Mouse (Mus musculus) lung, postnatal 0 days (tissue): ENCODE measurements around the gene Epb41l5. TPM values are rescaled to one million over a fixed set of nuclear protein-coding genes. Genes with fewer than 3 reads are reported as not detected.
A peak's percentile ranks its signal among the peaks of the same experiment; 100 is the strongest.

ENCODE experiments used
- ATAC-seq: fragments of 200-750 bp; cut with Nextera tagmentation; 2 replicates; pipeline ENCODE4 v1.8.0; 2017; ENCODE audit warnings: moderate library complexity
- DNase-seq: peaks from one replicate; pipeline ENCODE4 v3.0.0-alpha.2; 2016; ENCODE audit warnings: low spot score
- H3K27ac ChIP-seq: fragments of 300-500 bp; sonication (generic); 2 replicates; pipeline ENCODE4 v1.5.1; 2014; ENCODE audit warnings: antibody characterized with exemption, mild to moderate bottlenecking, low read length, mixed read lengths
- H3K27me3 ChIP-seq: fragments of 300-500 bp; sonication (generic); replicated peaks from 2 replicates; pipeline ENCODE4 v1.6.1; 2014; ENCODE audit warnings: low read length, mixed read lengths; ENCODE audit not compliant: insufficient read depth
- H3K36me3 ChIP-seq: fragments of 300-500 bp; sonication (generic); 2 replicates; pipeline ENCODE4 v1.6.1; 2014; ENCODE audit warnings: low read length, mixed read lengths; ENCODE audit not compliant: insufficient read depth
- H3K4me1 ChIP-seq: fragments of 300-500 bp; sonication (generic); 2 replicates; pipeline ENCODE4 v1.6.1; 2014; ENCODE audit warnings: antibody characterized with exemption, low read depth, low read length, mixed read lengths; ENCODE audit not compliant: insufficient read depth
- H3K4me2 ChIP-seq: fragments of 300-500 bp; sonication (generic); replicated peaks from 2 replicates; pipeline ENCODE4 v1.6.1; 2014; ENCODE audit warnings: low read depth, mild to moderate bottlenecking, low read length, moderate library complexity, mixed read lengths
- H3K4me3 ChIP-seq: fragments of 300-500 bp; sonication (generic); 2 replicates; pipeline ENCODE4 v1.5.1; 2014; ENCODE audit warnings: low read depth, low read length
- H3K9ac ChIP-seq: fragments of 300-500 bp; sonication (generic); replicated peaks from 2 replicates; pipeline ENCODE4 v1.6.1; 2014; ENCODE audit warnings: low read depth, mild to moderate bottlenecking
- H3K9me3 ChIP-seq: fragments of 300-500 bp; sonication (generic); 2 replicates; pipeline ENCODE4 v1.6.1; 2016; ENCODE audit warnings: low read length, mixed read lengths
- CTCF ChIP-seq: IDR thresholded peaks from 2 replicates; pipeline ENCODE4 v1.5.1; 2016; ENCODE audit warnings: antibody characterized with exemption, mild to moderate bottlenecking
- EP300 ChIP-seq: IDR thresholded peaks from 2 replicates; pipeline ENCODE4 v1.6.1; 2016; ENCODE audit warnings: antibody characterized with exemption, mild to moderate bottlenecking, control low read depth
- WGBS: fragments of 180-500 bp; shearing (Covaris S2); extraction: QIAGEN DNeasy Blood & Tissue Kit; methylation state at CpG from one replicate; pipeline ENCODE4 v1.1.7; 2014; 5-methylcytosine and 5-hydroxymethylcytosine counted together
- polyA plus RNA-seq: library from polyadenylated mRNA; unstranded; fragments of >200 nt; fragmentation: Nextera tagmentation; extraction: Ambion mirVana; gene quantifications from 2 replicates; pipeline ENCODE4 v1.2.1, GENCODE M21; 2015

Epb41l5 gene
- polyA plus RNA-seq, 1 experiment from 2014 or later: 54.7 TPM

DNA sequence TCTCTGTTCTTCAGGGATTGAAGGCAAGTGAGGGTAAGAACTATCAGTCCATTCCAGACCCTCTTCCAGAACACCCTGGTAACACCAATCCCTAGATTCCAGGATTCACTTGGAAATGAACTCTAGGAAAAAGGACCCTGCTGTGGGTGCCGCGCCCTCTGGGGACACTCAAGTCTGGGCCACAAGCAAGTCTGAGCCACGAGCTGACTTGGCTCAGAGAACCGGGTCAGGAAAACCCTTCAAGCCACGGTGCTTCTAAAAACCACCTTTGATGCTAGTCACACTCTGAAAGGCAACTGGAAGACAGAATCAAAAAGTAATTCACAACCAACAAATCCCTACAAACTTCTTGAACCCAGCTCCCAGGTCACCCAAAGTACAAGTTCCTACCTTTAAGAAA, 145.0 kb downstream of the Epb41l5 start:
- Histone ChIP-seq H3K9ac (peak overlapping the region; percentile 75), H3K27me3 (no peaks in the 10 kb centered on the region), H3K9me3 (no peaks in the 10 kb centered on the region), H3K4me2 (peak overlapping the region; percentile 70), H3K27ac (peak overlapping the region; percentile 95), H3K4me3 (peak overlapping the region; percentile 91), H3K36me3 (no peaks in the 10 kb centered on the region), H3K4me1 (peaks cover 21% of the 10 kb centered on the region)
- WGBS: 8% methylated on average over 5 of the region's 5 CpGs
- ATAC-seq (no peak), DNase-seq (no peak)
- TF ChIP-seq EP300 (no peak), CTCF (peak; percentile 24; the same call in 1 of the 2 replicates)

DNA sequence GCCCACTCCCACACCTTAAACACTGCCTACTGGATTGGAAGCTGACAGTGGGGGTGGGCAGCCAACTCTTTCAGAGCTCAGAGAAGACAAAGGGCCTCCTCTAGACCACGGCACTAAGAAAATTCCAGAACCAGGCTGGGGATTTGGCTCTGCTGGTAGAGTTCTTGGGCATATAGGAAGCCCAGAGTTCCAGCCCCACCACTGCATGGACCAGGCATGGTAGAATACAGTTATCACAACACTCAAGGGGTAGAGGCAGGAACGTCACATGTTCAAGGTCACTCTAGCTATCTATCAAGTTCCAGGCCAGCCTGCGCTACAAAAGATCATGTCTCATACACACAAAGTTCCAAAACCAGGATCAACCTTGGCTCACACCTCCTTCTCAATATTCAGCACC, 145.6 kb downstream of the Epb41l5 start:
- Histone ChIP-seq H3K9ac (peak overlapping the region; percentile 75; the same call in 1 of the 2 replicates), H3K4me3 (peak overlapping the region; percentile 91), H3K4me1 (peaks cover 23% of the 10 kb centered on the region), H3K27ac (peak overlapping the region; percentile 95), H3K9me3 (no peaks in the 10 kb centered on the region), H3K36me3 (no peaks in the 10 kb centered on the region), H3K27me3 (no peaks in the 10 kb centered on the region), H3K4me2 (peak overlapping the region; percentile 70)
- ATAC-seq: no peak
- TF ChIP-seq CTCF (no peak), EP300 (no peak)
- DNase-seq: no peak
- WGBS: 41% methylated on average over 3 of the region's 3 CpGs

DNA sequence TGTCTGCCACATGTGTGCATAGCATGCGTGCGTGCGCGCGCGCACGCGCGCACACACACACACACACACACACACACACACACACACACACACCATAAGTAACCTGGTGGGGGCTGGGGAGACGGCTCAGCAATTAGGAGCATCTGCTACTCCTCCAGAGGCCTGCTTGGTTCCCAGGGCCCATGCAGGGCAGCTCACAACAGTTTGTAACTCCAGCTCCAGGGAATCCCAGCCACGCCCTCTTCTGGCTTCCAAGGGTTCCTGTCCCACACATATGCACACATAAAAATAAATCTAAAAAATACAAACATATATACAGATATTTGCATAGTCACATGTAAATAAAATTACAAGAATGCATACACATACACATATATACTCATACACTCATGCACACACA, 146.1 kb downstream of the Epb41l5 start:
- 0 out of 2 replicates have a peak overlapping the region, but pooled peaks have one; percentile 75 for H3K9ac ChIP-seq
- ATAC-seq: no peak
- no peaks in the 10 kb centered on the region for H3K9me3 ChIP-seq
- DNase-seq: no peak
- no peaks in the 10 kb centered on the region for H3K36me3 ChIP-seq
- peaks cover 23% of the 10 kb centered on the region for H3K4me1 ChIP-seq
- 88% methylated on average over 11 of the region's 11 CpGs for WGBS
- peak overlapping the region; percentile 70 for H3K4me2 ChIP-seq
- no peak for TF ChIP-seq EP300
- TF ChIP-seq CTCF: no peak
- H3K4me3 ChIP-seq: peak overlapping the region; percentile 91
- H3K27me3 ChIP-seq: no peaks in the 10 kb centered on the region
- H3K27ac ChIP-seq: peak overlapping the region; percentile 95; the same call in 1 of the 2 replicates

DNA sequence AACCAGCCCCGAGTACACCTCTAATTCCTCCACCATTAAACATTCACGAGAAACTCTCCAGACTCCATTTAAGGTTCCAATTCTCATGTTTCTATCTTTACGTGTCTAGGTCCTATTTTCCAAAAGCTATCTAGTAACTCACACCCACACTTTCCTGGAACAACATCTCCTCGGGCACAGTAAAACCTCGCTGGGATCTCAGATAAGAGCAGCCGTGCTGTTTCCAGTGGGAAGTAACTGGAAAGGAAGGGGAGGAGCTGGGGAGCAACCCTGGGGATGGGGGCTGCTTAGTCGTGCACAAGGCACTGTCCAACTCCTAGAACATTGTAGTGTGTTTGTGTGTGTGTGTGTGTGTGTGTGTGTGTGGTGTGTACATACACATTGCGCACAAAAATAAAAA, 146.9 kb downstream of the Epb41l5 start:
- no peak overlapping the region for H3K4me2 ChIP-seq
- H3K36me3 ChIP-seq: no peaks in the 10 kb centered on the region
- H3K9ac ChIP-seq: no peak overlapping the region
- no peak for ATAC-seq
- H3K4me3 ChIP-seq: no peak overlapping the region
- no peaks in the 10 kb centered on the region for H3K27me3 ChIP-seq
- peaks cover 23% of the 10 kb centered on the region for H3K4me1 ChIP-seq
- TF ChIP-seq EP300 (no peak), CTCF (no peak)
- H3K27ac ChIP-seq: no peak overlapping the region
- no peak for DNase-seq
- 47% methylated on average over 8 of the region's 8 CpGs for WGBS
- H3K9me3 ChIP-seq: no peaks in the 10 kb centered on the region

DNA sequence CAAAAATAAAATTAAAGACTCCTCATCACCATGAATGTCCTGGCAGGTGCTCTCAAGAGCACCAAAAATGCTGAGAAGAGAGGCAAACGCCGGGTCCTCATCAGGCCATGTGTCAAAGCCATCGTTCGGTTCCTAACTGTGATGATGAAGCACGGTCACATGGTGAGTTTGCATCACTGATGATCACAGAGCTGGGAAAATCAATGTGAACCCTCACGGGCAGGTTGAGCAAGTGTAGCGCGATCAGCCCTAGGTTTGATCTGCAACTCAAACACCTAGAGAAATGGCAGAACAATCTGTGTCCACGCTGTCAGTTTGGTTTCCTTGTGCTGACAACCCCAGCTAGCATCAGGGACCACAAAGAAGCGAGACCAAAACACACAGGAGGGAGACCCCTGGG, 149.3 kb downstream of the Epb41l5 start:
- Histone ChIP-seq H3K4me1 (peaks cover 16% of the 10 kb centered on the region), H3K4me2 (no peak overlapping the region), H3K27ac (no peak overlapping the region), H3K36me3 (no peaks in the 10 kb centered on the region), H3K9ac (no peak overlapping the region), H3K9me3 (no peaks in the 10 kb centered on the region), H3K4me3 (no peak overlapping the region), H3K27me3 (no peaks in the 10 kb centered on the region)
- ATAC-seq (no peak), DNase-seq (no peak)
- 91% methylated on average over 10 of the region's 10 CpGs for WGBS
- TF ChIP-seq CTCF (no peak), EP300 (no peak)

DNA sequence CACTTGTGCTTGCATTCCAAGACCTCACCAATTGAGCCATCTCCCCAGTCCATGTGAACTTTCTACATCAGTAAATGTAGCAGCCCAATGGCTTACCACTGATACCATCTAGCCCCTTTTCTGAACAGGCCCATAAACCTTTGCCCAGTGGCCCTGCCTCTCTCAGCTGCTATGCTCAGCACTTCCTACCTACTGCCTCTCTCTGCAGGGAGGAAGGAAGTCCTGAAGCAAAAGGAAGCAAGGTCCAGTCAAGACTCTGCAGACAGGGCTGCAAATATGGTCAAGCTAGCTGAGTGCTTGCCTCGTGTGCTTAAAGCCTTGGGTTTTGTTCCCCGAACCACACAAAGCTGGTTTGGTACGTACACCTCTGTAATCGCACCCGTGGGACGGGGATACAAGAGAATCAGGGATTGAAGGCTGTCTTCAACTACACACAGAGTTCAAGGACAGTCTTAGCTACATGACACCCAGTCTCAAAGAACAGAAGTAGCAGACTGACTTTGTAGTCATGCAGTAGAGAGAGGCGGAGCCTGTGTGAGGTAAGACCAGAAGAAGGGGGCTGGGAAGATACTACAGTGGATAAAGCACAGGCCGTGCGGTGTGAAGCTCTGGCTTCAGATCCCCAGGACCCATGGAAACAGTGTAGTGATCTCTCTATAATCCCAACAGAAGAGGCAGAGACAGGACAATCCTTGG, 150.1 kb downstream of the Epb41l5 start:
- Histone ChIP-seq H3K9ac (no peak overlapping the region), H3K4me3 (no peak overlapping the region), H3K36me3 (no peaks in the 10 kb centered on the region), H3K9me3 (no peaks in the 10 kb centered on the region), H3K27ac (peak overlapping the region; percentile 0; the same call in 1 of the 2 replicates), H3K27me3 (no peaks in the 10 kb centered on the region), H3K4me1 (peaks cover 16% of the 10 kb centered on the region), H3K4me2 (no peak overlapping the region)
- ATAC-seq (no peak), DNase-seq (no peak)
- TF ChIP-seq EP300 (no peak), CTCF (no peak)
- WGBS: 75% methylated on average over 9 of the region's 9 CpGs
